Mouse (Mus musculus): ENCODE data around the gene Nup62. TPM values are rescaled to one million over a fixed set of nuclear protein-coding genes. Genes with fewer than 3 reads are reported as not detected.

Nup62 gene
- total RNA-seq, 2 experiments from 2014 or later: 27.3 to 30.4 TPM

Small RNA genes within 50 kb of the gene (microRNA-seq; reads per million reads assigned to microRNA genes)
- gene Mir707: 0 reads per million in 2 experiments

Other genes starting within 250 kb of the Nup62 start
- under 1 TPM in 1 of 2 experiments, not detected in 1; 0.21 TPM for gene Napsa, start 243.7 kb upstream of the Nup62 start, total RNA-seq (2021)
- gene Kcnc3, start 225.4 kb upstream of the Nup62 start, total RNA-seq (2021): 10 to 100 TPM; 85.1 to 94.3 TPM
- 10 to 100 TPM; 15.4 to 20.6 TPM for gene Myh14, start 145.2 kb upstream of the Nup62 start, total RNA-seq (2021)
- gene Izumo2, start 107.3 kb upstream of the Nup62 start, total RNA-seq (2021): not detected
- gene Vrk3, start 67.7 kb upstream of the Nup62 start, total RNA-seq (2021): 10 to 100 TPM; 26.0 to 29.4 TPM
- gene Zfp473, start 65.0 kb upstream of the Nup62 start, total RNA-seq (2021): under 1 TPM; 0.41 to 0.78 TPM
- gene Il4i1, start 299 bp downstream of the Nup62 start, total RNA-seq (2021): 1 to 10 TPM; 1.9 to 2.4 TPM
- gene Atf5, start 570 bp downstream of the Nup62 start, total RNA-seq (2021): 10 to 100 TPM; 23.3 to 25.5 TPM
- gene Akt1s1, start 32.9 kb downstream of the Nup62 start, total RNA-seq (2021): 10 to 100 TPM; 78.5 to 79.1 TPM
- gene Tbc1d17, start 33.0 kb downstream of the Nup62 start, total RNA-seq (2021): 10 to 100 TPM; 61.6 to 72.9 TPM
- gene Pnkp, start 41.1 kb downstream of the Nup62 start, total RNA-seq (2021): 10 to 100 TPM; 26.4 to 27.3 TPM
- 100 to 1,000 TPM; 286 to 287 TPM for gene Ptov1, start 53.7 kb downstream of the Nup62 start, total RNA-seq (2021)
- 10 to 100 TPM; 88.8 to 89.5 TPM for gene Med25, start 76.6 kb downstream of the Nup62 start, total RNA-seq (2021)
- 10 to 100 TPM; 20.7 to 25.5 TPM for gene Fuz, start 80.0 kb downstream of the Nup62 start, total RNA-seq (2021)
- 100 to 1,000 TPM; 325 to 334 TPM for gene Ap2a1, start 113.4 kb downstream of the Nup62 start, total RNA-seq (2021)
- 1 to 10 TPM; 1.6 to 3.6 TPM for gene Tsks, start 127.1 kb downstream of the Nup62 start, total RNA-seq (2021)
- gene Cpt1c, start 158.8 kb downstream of the Nup62 start, total RNA-seq (2021): 10 to 100 TPM; 89.3 to 95.9 TPM
- 100 to 1,000 TPM; 140 to 163 TPM for gene Prmt1, start 170.5 kb downstream of the Nup62 start, total RNA-seq (2021)
- 10 to 100 TPM; 31.4 to 42.7 TPM for gene Irf3, start 181.6 kb downstream of the Nup62 start, total RNA-seq (2021)
- gene Bcl2l12, start 182.6 kb downstream of the Nup62 start, total RNA-seq (2021): 1 to 10 TPM; 2.7 TPM
- gene Scaf1, start 200.3 kb downstream of the Nup62 start, total RNA-seq (2021): 100 to 1,000 TPM; 161 to 163 TPM
- 10 to 100 TPM; 12.0 to 13.8 TPM for gene Rras, start 201.9 kb downstream of the Nup62 start, total RNA-seq (2021)
- gene Prr12, start 236.8 kb downstream of the Nup62 start, total RNA-seq (2021): 10 to 100 TPM; 59.1 to 65.5 TPM
- 10 to 100 TPM; 48.5 to 53.0 TPM for gene Nosip, start 246.3 kb downstream of the Nup62 start, total RNA-seq (2021)
- 1 to 10 TPM; 7.3 to 7.6 TPM for gene Prrg2, start 246.6 kb downstream of the Nup62 start, total RNA-seq (2021)